12 mouse cellular contexts compared by ENCODE assay signal in the genomic region with DNA sequence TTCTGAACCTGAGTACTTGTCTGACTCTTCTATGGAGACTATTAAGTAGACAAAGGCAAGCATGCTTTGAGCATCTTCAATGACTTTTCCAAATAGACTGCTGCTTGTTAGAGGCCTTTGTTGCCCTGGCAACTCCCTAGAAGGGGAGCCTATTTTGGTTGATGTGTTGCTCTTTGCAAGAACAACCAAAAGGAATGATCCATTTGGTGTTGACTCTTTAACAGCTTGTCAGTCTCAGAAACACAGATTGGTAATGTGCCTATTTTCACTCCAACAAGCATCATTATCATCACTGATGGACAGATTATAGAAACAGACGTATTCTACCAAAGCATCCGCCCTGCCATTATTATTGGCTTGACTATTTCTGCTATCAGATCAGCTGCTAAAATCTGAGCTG.
"Had no signal": no experiment of that assay in that cellular context is flagged by ENCODE, and none has a peak within 500 bp of the region (broad histone marks: within the 10 kb centered on the region; RNA-seq: fewer than 3 reads in every experiment).

No protein-coding gene starts in this region.

- H3K4me1 ChIP-seq: limb, embryonic 15.5 days; lung, embryonic 15.5 days; midbrain, embryonic 13.5 days had no signal

- H3K9ac ChIP-seq: limb, embryonic 15.5 days; liver, embryonic 13.5 days; liver, postnatal 0 days; lung, embryonic 15.5 days; midbrain, embryonic 13.5 days had no signal

- DNase-seq: kidney, adult 8-10 months; kidney, postnatal 25 days; liver, embryonic 13.5 days; liver, postnatal 0 days; right cerebral cortex, postnatal 14 days; thymus, adult 18-20 months; thymus, postnatal 14 days had no signal

- H3K9me3 ChIP-seq: limb, embryonic 15.5 days; liver, embryonic 13.5 days; lung, embryonic 15.5 days; midbrain, embryonic 13.5 days had no signal

- ATAC-seq: intestine, postnatal 0 days; liver, postnatal 0 days; midbrain, embryonic 13.5 days had no signal

- H3K27me3 ChIP-seq: limb, embryonic 15.5 days; liver, embryonic 13.5 days; lung, embryonic 15.5 days; midbrain, embryonic 13.5 days had no signal

- H3K36me3 ChIP-seq: limb, embryonic 15.5 days; liver, embryonic 13.5 days; lung, embryonic 15.5 days; midbrain, embryonic 13.5 days had no signal

- H3K4me3 ChIP-seq: limb, embryonic 15.5 days; liver, embryonic 13.5 days; lung, embryonic 15.5 days; midbrain, embryonic 13.5 days had no signal

- H3K27ac ChIP-seq: limb, embryonic 15.5 days; liver, embryonic 13.5 days; lung, embryonic 15.5 days; midbrain, embryonic 13.5 days; stomach, postnatal 0 days had no signal

- H3K4me2 ChIP-seq: limb, embryonic 15.5 days; liver, embryonic 13.5 days; lung, embryonic 15.5 days; midbrain, embryonic 13.5 days had no signal
